Comparison of ENCODE assay signal across 7 mouse cellular contexts in the genomic region with DNA sequence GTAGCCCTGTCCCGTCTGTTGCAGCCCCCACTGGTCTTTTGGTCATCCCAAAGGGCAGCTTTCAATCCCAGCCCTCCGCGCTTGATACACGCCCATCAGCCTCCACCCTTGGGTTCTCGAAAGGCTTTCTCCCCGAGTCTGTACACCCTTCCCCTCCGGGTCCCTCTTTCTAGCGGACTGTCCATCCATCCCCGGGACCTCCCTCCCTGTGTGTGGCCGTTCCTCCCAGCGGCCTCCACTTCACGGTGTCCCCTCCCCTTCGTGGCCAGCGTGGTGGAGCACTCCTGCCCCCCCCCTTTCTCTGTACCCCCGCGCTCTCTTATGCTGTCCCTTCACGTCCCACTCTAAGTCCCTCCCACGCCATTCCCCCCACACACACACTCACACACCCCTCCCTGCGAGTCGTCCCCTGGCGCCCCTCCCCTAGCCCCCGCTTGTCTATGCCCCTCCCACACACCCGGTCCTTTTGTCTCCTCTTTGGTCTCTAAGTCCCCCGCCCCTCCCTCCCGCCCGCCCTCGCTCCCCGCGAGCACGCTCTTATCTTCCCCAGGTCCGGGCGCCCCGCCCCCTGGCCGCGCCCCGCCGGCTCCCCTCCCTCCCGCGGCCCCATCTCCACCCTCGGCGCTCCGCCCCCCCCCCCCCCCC. TPM values are rescaled to one million over a fixed set of nuclear protein-coding genes. Genes with fewer than 3 reads are reported as not detected.
A peak's percentile ranks its signal among the peaks of the same experiment; 100 is the strongest.
DNase-seq lines count a peak whose midpoint lies in the region; ATAC-seq and TF ChIP-seq lines count a peak whose summit lies in the region.

No protein-coding gene starts in this region.

- H3K4me3 ChIP-seq in gastrocnemius, adult 2 months, result peak overlapping the region; percentile 87
- H3K4me3 ChIP-seq in hindbrain, postnatal 0 days (ENCODE audit: low read length), result peak overlapping the region; percentile 48
- peak overlapping the region; percentile 53 for H3K4me3 ChIP-seq in limb, embryonic 10.5 days
- peak overlapping the region; percentile 39 for H3K4me3 ChIP-seq in midbrain, embryonic 11.5 days (ENCODE audit: low read depth, low read length)
- H3K4me3 ChIP-seq in small intestine, adult 2 months (ENCODE audit: low read depth, low read length), result peak overlapping the region; percentile 99

- intact Hi-C loops in gastrocnemius, adult 2 months (cut with DNase I), result loop anchor here (2.0 kb wide), 3 partner anchors 30 to 126 kb away; no protein-coding TSS in a partner anchor

- H3K36me3 ChIP-seq in hindbrain, postnatal 0 days (ENCODE audit: insufficient read depth, low read length), result 0 out of 2 replicates have a peak, but pooled peaks cover 4% of the 10 kb centered on the region
- peaks cover 26% of the 10 kb centered on the region for H3K36me3 ChIP-seq in limb, embryonic 10.5 days
- H3K36me3 ChIP-seq in midbrain, embryonic 11.5 days (ENCODE audit: control insufficient read depth, insufficient read depth, low read length), result no peaks in the 10 kb centered on the region
- no peaks in the 10 kb centered on the region for H3K36me3 ChIP-seq in small intestine, adult 2 months (ENCODE audit: control insufficient read depth, insufficient read depth, low read length)

- WGBS in hindbrain, postnatal 0 days, result 28% methylated on average over 27 of the region's 42 CpGs
- WGBS in limb, embryonic 10.5 days, result 13% methylated on average over 22 of the region's 42 CpGs
- WGBS in midbrain, embryonic 11.5 days, result 19% methylated on average over 22 of the region's 42 CpGs
- WGBS in small intestine, adult 2 months, result 6% methylated on average over 26 of the region's 42 CpGs

- H3K27ac ChIP-seq in gastrocnemius, adult 2 months, result peak overlapping the region; percentile 89
- peak overlapping the region; percentile 78 for H3K27ac ChIP-seq in hindbrain, postnatal 0 days
- peak overlapping the region; percentile 92 for H3K27ac ChIP-seq in limb, embryonic 10.5 days
- peak overlapping the region; percentile 91 for H3K27ac ChIP-seq in midbrain, embryonic 11.5 days (ENCODE audit: low read depth, low read length)
- H3K27ac ChIP-seq in small intestine, adult 2 months (ENCODE audit: insufficient read depth, low read depth, low read length), result peak overlapping the region; percentile 100

- H3K4me2 ChIP-seq in hindbrain, postnatal 0 days (ENCODE audit: low read depth, low read length), result peak overlapping the region; percentile 64
- H3K4me2 ChIP-seq in midbrain, embryonic 11.5 days, result peak overlapping the region; percentile 57

- peak; percentile 88 for DNase-seq in adrenal gland, adult 2 months
- peak; percentile 81 for DNase-seq in gastrocnemius, adult 2 months
- DNase-seq in hindbrain, postnatal 0 days (ENCODE audit: low spot score), result peak; percentile 83
- peak; percentile 78 for DNase-seq in limb, embryonic 10.5 days (ENCODE audit: low spot score)
- DNase-seq in midbrain, embryonic 11.5 days (ENCODE audit: low spot score, missing footprints), result peak; percentile 96

- peak overlapping the region; percentile 54 for H3K9ac ChIP-seq in hindbrain, postnatal 0 days (replicated peaks; ENCODE audit: low read length)
- H3K9ac ChIP-seq in midbrain, embryonic 11.5 days (ENCODE audit: low read length), result peak overlapping the region; percentile 72

- H3K9me3 ChIP-seq in hindbrain, postnatal 0 days (ENCODE audit: low read length), result no peaks in the 10 kb centered on the region
- H3K9me3 ChIP-seq in limb, embryonic 10.5 days (replicated peaks), result no peaks in the 10 kb centered on the region
- H3K9me3 ChIP-seq in midbrain, embryonic 11.5 days (ENCODE audit: control insufficient read depth, low read length), result no peaks in the 10 kb centered on the region

- H3K27me3 ChIP-seq in hindbrain, postnatal 0 days (ENCODE audit: insufficient read depth, low read length), result no peaks in the 10 kb centered on the region
- H3K27me3 ChIP-seq in limb, embryonic 10.5 days (ENCODE audit: low read depth, poor library complexity, severe bottlenecking), result peaks cover 40% of the 10 kb centered on the region
- H3K27me3 ChIP-seq in midbrain, embryonic 11.5 days (ENCODE audit: control insufficient read depth, insufficient read depth, low read length), result no peaks in the 10 kb centered on the region
- H3K27me3 ChIP-seq in small intestine, adult 2 months (ENCODE audit: control insufficient read depth, insufficient read depth, low read length), result no peaks in the 10 kb centered on the region

- no peak for TF ChIP-seq CTCF in gastrocnemius, adult 2 months (IDR thresholded peaks at IDR 0.05)
- no peak for TF ChIP-seq CTCF in hindbrain, postnatal 0 days (IDR thresholded peaks at IDR 0.05; ENCODE audit: low read depth)
- TF ChIP-seq CTCF in small intestine, adult 2 months (IDR thresholded peaks at IDR 0.05; ENCODE audit: extremely low read depth, insufficient read length, insufficient replicate concordance, low read depth, low read length), result no peak

- ATAC-seq in common myeloid progenitor, adult 5-6 weeks (replicated peaks; ENCODE audit: low read depth, poor library complexity, severe bottlenecking), result peak; percentile 76
- ATAC-seq in hindbrain, postnatal 0 days, result peak; percentile 89
- peak; percentile 88 for ATAC-seq in midbrain, embryonic 11.5 days (ENCODE audit: low FRiP score)

- peak; percentile 6; the same call in 1 of the 2 replicates for TF ChIP-seq POLR2A in small intestine, adult 2 months (IDR thresholded peaks at IDR 0.05; ENCODE audit: low read depth, low read length)

- H3K4me1 ChIP-seq in hindbrain, postnatal 0 days (ENCODE audit: insufficient read depth, low read length), result no peaks in the 10 kb centered on the region
- no peaks in the 10 kb centered on the region for H3K4me1 ChIP-seq in limb, embryonic 10.5 days
- H3K4me1 ChIP-seq in midbrain, embryonic 11.5 days (ENCODE audit: control insufficient read depth, insufficient read depth, low read length), result no peaks in the 10 kb centered on the region
- no peaks in the 10 kb centered on the region for H3K4me1 ChIP-seq in small intestine, adult 2 months (ENCODE audit: control insufficient read depth, insufficient read depth, insufficient read length, low read length)

RNA-seq across cellular contexts. Expression of a gene that starts 28.5 kb away (rescaled TPM):
- total RNA-seq in adrenal gland, adult 2 months (2021), result 10 to 100 TPM; 12.5 to 19.5 TPM
- 0.42 and 0.48 TPM in 2 replicates for polyA plus RNA-seq in adrenal gland, adult 2 months (2012; rRNA removed)
- 92.6 and 103 TPM in 2 replicates for total RNA-seq in common myeloid progenitor, adult 5-6 weeks (2017)
- 10 to 100 TPM; 12.1 to 15.2 TPM for total RNA-seq in gastrocnemius, adult 2 months (2021)
- 2.8 and 5.8 TPM in 2 replicates for total RNA-seq in hindbrain, postnatal 0 days (2014; rRNA removed)
- 12.7 and 13.8 TPM in 2 replicates for polyA plus RNA-seq in hindbrain, postnatal 0 days (2015; fragmentation: Nextera tagmentation; extraction: Ambion mirVana)
- 22.5 and 22.9 TPM in 2 replicates for polyA plus RNA-seq in limb, embryonic 10.5 days (2016; fragmentation: Nextera tagmentation; extraction: Ambion mirVana)
- polyA plus RNA-seq in midbrain, embryonic 11.5 days (2014; fragmentation: Nextera tagmentation; extraction: Ambion mirVana), result 21.4 and 23.1 TPM in 2 replicates
- 0.51 and 0.56 TPM in 2 replicates for polyA plus RNA-seq in small intestine, adult 2 months (2012; rRNA removed)

RNA-seq across cellular contexts. Expression of a gene that starts 56.0 kb away (rescaled TPM):
- 10 to 100 TPM in 1 of 2 experiments, 1 to 10 TPM in 1; 9.4 to 11.5 TPM for total RNA-seq in adrenal gland, adult 2 months (2021)
- 3.6 and 5.2 TPM in 2 replicates for polyA plus RNA-seq in adrenal gland, adult 2 months (2012; rRNA removed)
- total RNA-seq in common myeloid progenitor, adult 5-6 weeks (2017), result 4.5 and 13.3 TPM in 2 replicates
- total RNA-seq in gastrocnemius, adult 2 months (2021), result 1 to 10 TPM; 6.7 to 7.0 TPM
- total RNA-seq in hindbrain, postnatal 0 days (2014; rRNA removed), result 7.8 and 8.5 TPM in 2 replicates
- 3.3 and 4.0 TPM in 2 replicates for polyA plus RNA-seq in hindbrain, postnatal 0 days (2015; fragmentation: Nextera tagmentation; extraction: Ambion mirVana)
- polyA plus RNA-seq in limb, embryonic 10.5 days (2016; fragmentation: Nextera tagmentation; extraction: Ambion mirVana), result 3.9 and 4.4 TPM in 2 replicates
- polyA plus RNA-seq in midbrain, embryonic 11.5 days (2014; fragmentation: Nextera tagmentation; extraction: Ambion mirVana), result 4.2 and 4.7 TPM in 2 replicates
- polyA plus RNA-seq in small intestine, adult 2 months (2012; rRNA removed), result 4.4 and 6.8 TPM in 2 replicates

Comparison
In these comparisons a context has a peak if more than half of its experiments do, and no peak if none do; other contexts are left out.
1. Peak in every context shown above with its lines: DNase-seq, ATAC-seq, H3K4me3 ChIP-seq and H3K27ac ChIP-seq.
2. H3K4me3 ChIP-seq: peak in every context shown above with its lines; median percentile 99 in small intestine, adult 2 months; 87 in gastrocnemius, adult 2 months; 53 in limb, embryonic 10.5 days; 48 in hindbrain, postnatal 0 days; 39 in midbrain, embryonic 11.5 days.